Mouse (Mus musculus): ENCODE measurements around the gene Dhx37.
A peak's percentile ranks its signal among the peaks of the same experiment; 100 is the strongest.
"Not testable (repeated sequence)": the region's sequence is repeated elsewhere in the genome, so short reads cannot be mapped to it uniquely, and the experiment has no call there.

Dhx37 gene

GRCm38 (mm10) chr5:125448631-125449030 lies 14.7 kb upstream of the Dhx37 start:
- no peak for DNase-seq (ENCODE audit: low read depth, low spot score)

GRCm38 (mm10) chr5:125448026-125448425 lies 14.1 kb upstream of the Dhx37 start:
- DNase-seq (ENCODE audit: low read depth, low spot score), result no peak

GRCm38 (mm10) chr5:125446344-125446743 lies 12.4 kb upstream of the Dhx37 start:
- no peak for DNase-seq (ENCODE audit: low read depth, low spot score)

- no peak for DNase-seq (ENCODE audit: low read depth, low spot score)
Observed at GRCm38 (mm10) chr5:125444554-125444953, 10.6 kb upstream of the Dhx37 start.

- no peak for DNase-seq (ENCODE audit: low read depth, low spot score)
Observed at GRCm38 (mm10) chr5:125443915-125444314, 10.0 kb upstream of the Dhx37 start.

GRCm38 (mm10) chr5:125443335-125443734 lies 9.4 kb upstream of the Dhx37 start:
- no peak for DNase-seq (ENCODE audit: low read depth, low spot score)

GRCm38 (mm10) chr5:125442136-125442995 lies 8.4 kb upstream of the Dhx37 start:
- no peak for DNase-seq (ENCODE audit: low read depth, low spot score)

- peak; percentile 48 for DNase-seq (ENCODE audit: low read depth, low spot score)
Observed at GRCm38 (mm10) chr5:125441234-125442114, 7.6 kb upstream of the Dhx37 start, which contains the start of gene Bri3bp. Bri3bp (plus strand) TSS chr5:125441568.

- DNase-seq (ENCODE audit: low read depth, low spot score), result no peak
Observed at GRCm38 (mm10) chr5:125440583-125441233, 6.8 kb upstream of the Dhx37 start.

GRCm38 (mm10) chr5:125434347-125434746 lies 426 bp upstream of the Dhx37 start:
- DNase-seq (ENCODE audit: low read depth, low spot score), result peak; percentile 47

- not testable (repeated sequence) for DNase-seq (ENCODE audit: low read depth, low spot score)
Observed at GRCm38 (mm10) chr5:125432324-125432723, 1.6 kb downstream of the Dhx37 start.

GRCm38 (mm10) chr5:125426343-125426742 lies 7.6 kb downstream of the Dhx37 start:
- no peak for DNase-seq (ENCODE audit: low read depth, low spot score)

GRCm38 (mm10) chr5:125425698-125426276 lies 8.1 kb downstream of the Dhx37 start:
- DNase-seq (ENCODE audit: low read depth, low spot score), result no peak

- no peak for DNase-seq (ENCODE audit: low read depth, low spot score)
Observed at GRCm38 (mm10) chr5:125419124-125419523, 14.8 kb downstream of the Dhx37 start.

- DNase-seq (ENCODE audit: low read depth, low spot score), result no peak
Observed at GRCm38 (mm10) chr5:125418636-125419035, 15.3 kb downstream of the Dhx37 start.

- DNase-seq (ENCODE audit: low read depth, low spot score), result no peak
Observed at GRCm38 (mm10) chr5:125416183-125416582, 17.7 kb downstream of the Dhx37 start.

GRCm38 (mm10) chr5:125413763-125414162 lies 20.2 kb downstream of the Dhx37 start:
- no peak for DNase-seq (ENCODE audit: low read depth, low spot score)

- DNase-seq (ENCODE audit: low read depth, low spot score), result not testable (repeated sequence)
Observed at GRCm38 (mm10) chr5:125412536-125412935, 21.4 kb downstream of the Dhx37 start.

GRCm38 (mm10) chr5:125411972-125412530 lies 21.9 kb downstream of the Dhx37 start:
- no peak for DNase-seq (ENCODE audit: low read depth, low spot score)

GRCm38 (mm10) chr5:125409348-125410090 lies 24.4 kb downstream of the Dhx37 start:
- no peak for DNase-seq (ENCODE audit: low read depth, low spot score)
